Mouse (Mus musculus) CD8-positive naive resting alpha-beta T cell, adult 2 months (primary cell): ENCODE data around the gene Gramd4.
"Not testable (repeated sequence)": the region's sequence is repeated elsewhere in the genome, so short reads cannot be mapped to it uniquely, and the experiment has no call there.

Source experiments
- DNase-seq, 2 experiments: peaks; one replicate each; pipeline ENCODE4 v3.0.0; 2022; ENCODE audit warnings: low read depth in 2 of 2, low spot score in 2 of 2

Gene Gramd4

GRCm38 (mm10) chr15:86177703-86178251, 120.3 kb downstream of the Gramd4 start:
- DNase-seq, result not testable (repeated sequence)

GRCm38 (mm10) chr15:86178594-86178993, 121.1 kb downstream of the Gramd4 start:
- DNase-seq, result no peak

- DNase-seq, result no peak
Observed at GRCm38 (mm10) chr15:86180427-86180826, 122.9 kb downstream of the Gramd4 start.

GRCm38 (mm10) chr15:86181321-86181720, 123.8 kb downstream of the Gramd4 start:
- not testable (repeated sequence) for DNase-seq

DNA sequence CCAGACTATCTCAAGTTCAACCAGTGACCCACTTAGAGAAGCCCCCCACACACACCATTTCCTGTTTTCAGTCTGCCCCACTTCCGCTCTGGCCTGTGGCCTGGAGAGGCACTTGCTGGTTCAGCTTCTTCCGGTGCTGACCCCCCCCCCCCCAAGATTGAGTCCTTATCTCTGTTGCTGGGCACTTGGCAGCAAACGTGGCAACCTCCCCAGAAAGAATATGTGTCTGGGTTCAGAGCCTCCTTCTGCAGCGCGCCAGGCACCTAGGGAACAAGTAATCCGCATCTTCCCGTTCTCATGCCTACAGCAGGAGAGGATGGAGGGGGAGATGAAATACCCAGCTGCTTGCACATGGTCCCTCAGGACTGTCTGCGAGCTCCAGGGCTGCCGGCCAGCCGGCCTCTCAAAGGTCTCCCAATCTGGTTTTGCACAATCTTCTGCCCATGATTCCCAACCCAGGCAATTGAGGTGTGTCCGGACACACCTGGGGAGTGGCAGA, 124.5 kb downstream of the Gramd4 start:
- peak in 1 of 2 experiments; percentile 38 for DNase-seq

GRCm38 (mm10) chr15:86182646-86183045, 125.2 kb downstream of the Gramd4 start:
- peak; percentile 61 for DNase-seq

DNA sequence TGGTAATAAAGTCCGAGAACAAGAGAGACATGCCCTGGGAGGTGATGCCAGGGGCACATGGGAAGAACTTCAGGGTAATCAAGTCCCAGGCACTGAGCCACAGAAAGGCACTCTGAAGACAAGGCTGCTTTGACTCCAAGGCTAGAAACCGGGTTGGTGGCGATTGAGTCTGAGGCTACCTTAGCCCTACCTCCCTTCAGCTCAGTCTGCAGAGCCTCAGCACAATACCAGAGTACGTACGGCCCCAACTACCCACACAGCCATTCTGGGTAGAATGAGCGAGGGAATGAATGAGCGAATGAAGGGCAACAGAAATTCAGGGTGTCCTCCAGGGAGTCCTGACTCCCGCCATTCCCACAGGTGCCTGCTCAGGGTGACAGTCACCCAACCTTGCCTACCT, 126.0 kb downstream of the Gramd4 start:
- DNase-seq, result no peak

GRCm38 (mm10) chr15:86184071-86184470, 126.6 kb downstream of the Gramd4 start:
- no peak for DNase-seq

GRCm38 (mm10) chr15:86184851-86185688, 127.6 kb downstream of the Gramd4 start:
- DNase-seq, result peak in 1 of 2 experiments; percentile 36

DNA sequence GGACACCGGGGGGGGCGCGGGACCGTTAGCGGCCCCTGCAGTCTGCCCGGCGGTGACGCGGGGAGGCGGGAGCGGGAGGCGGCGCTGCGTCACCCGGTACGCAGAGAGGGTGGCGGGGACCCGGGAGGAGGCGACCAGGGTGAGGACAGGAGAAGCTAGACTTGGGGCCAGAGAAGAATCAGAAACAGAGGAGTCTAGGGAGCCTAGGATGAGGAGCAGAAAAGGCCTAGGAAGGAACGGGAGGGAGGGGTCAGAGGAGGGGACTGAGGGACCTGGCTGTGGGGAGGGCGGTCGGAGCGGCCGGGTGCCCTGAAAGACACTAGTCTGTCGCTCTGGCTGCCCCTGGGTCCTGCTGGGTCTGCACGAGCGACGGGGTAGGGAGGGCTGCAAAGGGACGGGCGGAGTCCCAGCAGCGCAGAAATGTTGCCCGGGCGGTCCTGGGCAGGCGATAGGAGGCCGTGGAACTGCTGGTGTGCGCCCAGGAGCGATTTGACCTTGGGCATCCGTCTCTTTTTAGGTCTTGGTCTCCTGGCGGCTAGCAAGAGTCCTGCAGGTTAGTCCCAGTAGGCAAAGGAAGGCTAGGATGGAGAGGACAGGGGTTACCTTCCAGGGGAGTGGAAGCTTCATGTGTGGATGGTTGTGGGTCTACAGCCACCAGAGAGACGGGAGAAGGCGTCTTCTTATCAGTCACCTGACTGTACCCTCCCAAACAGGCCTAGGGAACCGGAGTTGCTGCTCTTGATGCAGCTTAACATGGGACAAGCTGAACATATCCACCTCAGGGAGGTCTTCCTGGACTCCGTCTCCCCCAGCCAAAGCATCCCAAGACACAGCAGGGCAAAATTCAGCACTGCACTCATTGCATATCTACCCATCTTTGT, 128.4 kb downstream of the Gramd4 start, which contains the start of gene Cerk:
Gene Cerk (minus strand): TSS at position 453 of the 881 bp plus-strand sequence.
- peak; percentile 50 to 54 for DNase-seq

DNA sequence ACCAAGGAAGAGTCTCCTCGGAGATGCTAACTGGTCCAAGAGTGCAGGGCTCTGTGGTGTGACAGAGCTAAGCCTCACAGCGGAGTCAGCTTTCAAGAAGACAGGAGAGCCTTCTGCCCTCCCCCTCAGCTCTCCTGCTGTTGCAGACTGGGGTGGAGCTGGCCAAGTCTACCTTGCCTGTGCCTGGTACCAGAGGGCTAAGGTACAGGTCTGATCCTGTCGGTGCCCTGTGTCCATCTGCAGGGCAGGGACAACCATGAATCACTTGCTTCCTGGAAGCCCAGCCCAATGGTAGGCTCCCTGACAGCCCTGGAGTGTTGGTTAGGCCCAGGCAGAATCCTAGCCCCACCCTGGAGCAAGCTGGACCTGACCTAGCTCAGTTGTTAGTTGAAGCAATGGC, 129.2 kb downstream of the Gramd4 start:
- DNase-seq, result no peak
